Mouse (Mus musculus) hindbrain, embryonic 14.5 days (tissue): ENCODE results near the gene Wfdc1. TPM values are rescaled to one million over a fixed set of nuclear protein-coding genes. Genes with fewer than 3 reads are reported as not detected.

Experiments
- ATAC-seq: fragments of 200-750 bp; cut with Nextera tagmentation; 2 replicates; pipeline ENCODE4 v1.8.0; 2017; ENCODE audit warnings: moderate number of reproducible peaks, mild to moderate bottlenecking, moderate TSS enrichment, moderate library complexity; ENCODE audit not compliant: low FRiP score
- DNase-seq: peaks from one replicate; pipeline ENCODE4 v3.0.0-alpha.2; 2015; ENCODE audit warnings: low spot score
- H3K27ac ChIP-seq: fragments of 300-500 bp; sonication (generic); 2 replicates; pipeline ENCODE4 v1.5.1; 2014; ENCODE audit warnings: mild to moderate bottlenecking, moderate library complexity
- H3K27me3 ChIP-seq: fragments of 300-500 bp; sonication (generic); 2 replicates; pipeline ENCODE4 v1.6.1; 2014; ENCODE audit warnings: mild to moderate bottlenecking, low read length, mixed read lengths; ENCODE audit not compliant: control insufficient read depth, insufficient read depth
- H3K36me3 ChIP-seq: fragments of 300-500 bp; sonication (generic); replicated peaks from 2 replicates; pipeline ENCODE4 v1.6.1; 2014; ENCODE audit not compliant: control insufficient read depth, insufficient read depth
- H3K4me1 ChIP-seq: fragments of 300-500 bp; sonication (generic); replicated peaks from 2 replicates; pipeline ENCODE4 v1.6.1; 2014; ENCODE audit warnings: antibody characterized with exemption, low read length, mixed read lengths; ENCODE audit not compliant: control insufficient read depth, insufficient read depth
- H3K4me2 ChIP-seq: fragments of 300-500 bp; sonication (generic); replicated peaks from 2 replicates; pipeline ENCODE4 v1.6.1; 2014; ENCODE audit warnings: mild to moderate bottlenecking, moderate library complexity
- H3K4me3 ChIP-seq: fragments of 300-500 bp; sonication (generic); replicated peaks from 2 replicates; pipeline ENCODE4 v1.5.1; 2014; ENCODE audit warnings: mild to moderate bottlenecking, low read length
- H3K9ac ChIP-seq: fragments of 300-500 bp; sonication (generic); 2 replicates; pipeline ENCODE4 v1.6.1; 2014
- H3K9me3 ChIP-seq: fragments of 300-500 bp; sonication (generic); 2 replicates; pipeline ENCODE4 v1.6.1; 2016; ENCODE audit warnings: low read length; ENCODE audit not compliant: control insufficient read depth
- WGBS: fragments of 180-500 bp; shearing (Covaris S2); extraction: QIAGEN DNeasy Blood & Tissue Kit; methylation state at CpG from one replicate; pipeline ENCODE4 v1.1.7; 2014; 5-methylcytosine and 5-hydroxymethylcytosine counted together
- polyA plus RNA-seq: library from polyadenylated mRNA; unstranded; fragments of >200 nt; fragmentation: Nextera tagmentation; extraction: Ambion mirVana; gene quantifications from 2 replicates; pipeline ENCODE4 v1.2.1, GENCODE M21; 2014

The Wfdc1 gene
- polyA plus RNA-seq, 1 experiment from 2014 or later, result 6.1 TPM

GRCm38 (mm10) chr8:119635958-119636357 lies 30.2 kb upstream of the Wfdc1 start:
- Histone ChIP-seq H3K27ac (no peak overlapping the region), H3K27me3 (peaks cover 12% of the 10 kb centered on the region), H3K9me3 (no peaks in the 10 kb centered on the region), H3K4me3 (no peak overlapping the region), H3K9ac (no peak overlapping the region), H3K4me1 (peaks cover 2% of the 10 kb centered on the region; the same call in 1 of the 2 replicates), H3K4me2 (no peak overlapping the region), H3K36me3 (no peaks in the 10 kb centered on the region)
- no peak for DNase-seq
- no peak for ATAC-seq
- WGBS, result 66% methylated on average over 2 of the region's 2 CpGs

- no peak for ATAC-seq
Measured at GRCm38 (mm10) chr8:119636766-119637165, 29.4 kb upstream of the Wfdc1 start.

GRCm38 (mm10) chr8:119637381-119637780 lies 28.8 kb upstream of the Wfdc1 start:
- ATAC-seq, result no peak
- Histone ChIP-seq H3K4me2 (no peak overlapping the region), H3K4me3 (no peak overlapping the region), H3K36me3 (no peaks in the 10 kb centered on the region), H3K27me3 (peaks cover 12% of the 10 kb centered on the region), H3K27ac (no peak overlapping the region), H3K9me3 (no peaks in the 10 kb centered on the region), H3K4me1 (no peaks in the 10 kb centered on the region; the same call in 1 of the 2 replicates), H3K9ac (no peak overlapping the region)
- no peak for DNase-seq
- WGBS, result 87% methylated on average over 4 of the region's 4 CpGs

More at GRCm38 (mm10) chr8:119636766-119637165, 29.4 kb upstream of the Wfdc1 start:
- Histone ChIP-seq H3K4me3 (no peak overlapping the region), H3K27me3 (peaks cover 12% of the 10 kb centered on the region), H3K4me1 (no peaks in the 10 kb centered on the region; the same call in 1 of the 2 replicates), H3K36me3 (no peaks in the 10 kb centered on the region), H3K9me3 (no peaks in the 10 kb centered on the region), H3K4me2 (no peak overlapping the region), H3K9ac (no peak overlapping the region), H3K27ac (no peak overlapping the region)
- WGBS, result 65% methylated on average over 7 of the region's 7 CpGs
- DNase-seq, result no peak

GRCm38 (mm10) chr8:119638261-119638660 lies 27.9 kb upstream of the Wfdc1 start:
- Histone ChIP-seq H3K36me3 (no peaks in the 10 kb centered on the region), H3K27me3 (peaks cover 6% of the 10 kb centered on the region), H3K9ac (no peak overlapping the region), H3K27ac (no peak overlapping the region), H3K4me2 (no peak overlapping the region), H3K4me1 (no peaks in the 10 kb centered on the region; the same call in 1 of the 2 replicates), H3K9me3 (no peaks in the 10 kb centered on the region), H3K4me3 (no peak overlapping the region)
- DNase-seq (no peak), ATAC-seq (no peak)
- WGBS, result 75% methylated on average over 6 of the region's 6 CpGs

GRCm38 (mm10) chr8:119639798-119640197 lies 26.4 kb upstream of the Wfdc1 start:
- DNase-seq, result no peak

GRCm38 (mm10) chr8:119641058-119641457 lies 25.1 kb upstream of the Wfdc1 start:
- H3K4me1 ChIP-seq, result peaks cover 8% of the 10 kb centered on the region; the same call in 1 of the 2 replicates
- no peak overlapping the region for H3K4me3 ChIP-seq
- H3K27me3 ChIP-seq, result no peaks in the 10 kb centered on the region
- 92% methylated on average over 5 of the region's 5 CpGs for WGBS
- no peaks in the 10 kb centered on the region for H3K36me3 ChIP-seq
- no peak for ATAC-seq
- H3K4me2 ChIP-seq, result no peak overlapping the region
- H3K9me3 ChIP-seq, result no peaks in the 10 kb centered on the region
- H3K27ac ChIP-seq, result no peak overlapping the region
- no peak overlapping the region for H3K9ac ChIP-seq
- no peak for DNase-seq

More at GRCm38 (mm10) chr8:119639798-119640197, 26.4 kb upstream of the Wfdc1 start:
- Histone ChIP-seq H3K27ac (no peak overlapping the region), H3K4me2 (no peak overlapping the region), H3K36me3 (no peaks in the 10 kb centered on the region), H3K9ac (no peak overlapping the region), H3K4me3 (no peak overlapping the region), H3K27me3 (no peaks in the 10 kb centered on the region), H3K4me1 (no peaks in the 10 kb centered on the region; the same call in 1 of the 2 replicates), H3K9me3 (no peaks in the 10 kb centered on the region)
- WGBS, result 61% methylated on average over 7 of the region's 7 CpGs
- no peak for ATAC-seq

- no peaks in the 10 kb centered on the region for H3K27me3 ChIP-seq
- H3K27ac ChIP-seq, result no peak overlapping the region
- WGBS, result 92% methylated on average over 1 of the region's 1 CpGs
- ATAC-seq (no peak), DNase-seq (no peak)
- peaks cover 8% of the 10 kb centered on the region; the same call in 1 of the 2 replicates for H3K4me1 ChIP-seq
- no peaks in the 10 kb centered on the region for H3K9me3 ChIP-seq
- H3K4me2 ChIP-seq, result no peak overlapping the region
- H3K9ac ChIP-seq, result no peak overlapping the region
- H3K4me3 ChIP-seq, result no peak overlapping the region
- H3K36me3 ChIP-seq, result no peaks in the 10 kb centered on the region
Measured at GRCm38 (mm10) chr8:119642960-119643359, 23.2 kb upstream of the Wfdc1 start.

- no peaks in the 10 kb centered on the region for H3K27me3 ChIP-seq
- H3K9ac ChIP-seq, result no peak overlapping the region
- no peaks in the 10 kb centered on the region for H3K9me3 ChIP-seq
- H3K4me3 ChIP-seq, result no peak overlapping the region
- peak; percentile 6; the same call in 1 of the 2 replicates for ATAC-seq
- peaks cover 8% of the 10 kb centered on the region; the same call in 1 of the 2 replicates for H3K4me1 ChIP-seq
- 0 out of 2 replicates have a peak overlapping the region, but pooled peaks have one; percentile 1 for H3K4me2 ChIP-seq
- peak overlapping the region; percentile 84 for H3K27ac ChIP-seq
- WGBS, result 66% methylated on average over 17 of the region's 17 CpGs
- DNase-seq, result no peak
- H3K36me3 ChIP-seq, result no peaks in the 10 kb centered on the region
Measured at GRCm38 (mm10) chr8:119644429-119644960, 21.7 kb upstream of the Wfdc1 start.

- H3K4me2 ChIP-seq, result 0 out of 2 replicates have a peak overlapping the region, but pooled peaks have one; percentile 1
- no peaks in the 10 kb centered on the region for H3K36me3 ChIP-seq
- H3K9ac ChIP-seq, result peak overlapping the region; percentile 22; the same call in 1 of the 2 replicates
- H3K4me3 ChIP-seq, result no peak overlapping the region
- WGBS, result 33% methylated on average over 18 of the region's 18 CpGs
- no peaks in the 10 kb centered on the region for H3K9me3 ChIP-seq
- H3K27me3 ChIP-seq, result no peaks in the 10 kb centered on the region
- peaks cover 8% of the 10 kb centered on the region; the same call in 1 of the 2 replicates for H3K4me1 ChIP-seq
- peak; percentile 42 for DNase-seq
- H3K27ac ChIP-seq, result peak overlapping the region; percentile 84
- peak; percentile 88 for ATAC-seq
Measured at GRCm38 (mm10) chr8:119644981-119645597, 21.1 kb upstream of the Wfdc1 start.
